Mouse (Mus musculus): ENCODE results near the gene Olfr763. TPM values are rescaled to one million over a fixed set of nuclear protein-coding genes. Genes with fewer than 3 reads are reported as not detected.
A peak's percentile ranks its signal among the peaks of the same experiment; 100 is the strongest.
"Not testable (repeated sequence)": the region's sequence is repeated elsewhere in the genome, so short reads cannot be mapped to it uniquely, and the experiment has no call there.

Gene Olfr763
- polyA plus RNA-seq, 1 experiment from 2014 or later, result not detected

GRCm38 (mm10) chr10:128980644-128981365 lies 29.8 kb upstream of the Olfr763 start:
- DNase-seq (ENCODE audit: low spot score), result no peak
- H3K9me3 ChIP-seq (ENCODE audit: control insufficient read depth, low read length), result no peaks in the 10 kb centered on the region
- H3K27me3 ChIP-seq (replicated peaks; ENCODE audit: control insufficient read depth, insufficient read depth, low read length), result no peaks in the 10 kb centered on the region; the same call in 1 of the 2 replicates
- ATAC-seq (replicated peaks; ENCODE audit: low FRiP score), result no peak
- no peaks in the 10 kb centered on the region for H3K4me1 ChIP-seq (replicated peaks; ENCODE audit: control insufficient read depth, insufficient read depth, low read length)
- no peak overlapping the region for H3K4me2 ChIP-seq
- H3K4me3 ChIP-seq (ENCODE audit: low read depth, low read length), result no peak overlapping the region
- H3K9ac ChIP-seq (ENCODE audit: low read depth, low read length), result no peak overlapping the region
- H3K36me3 ChIP-seq (ENCODE audit: control insufficient read depth, insufficient read depth, low read length), result no peaks in the 10 kb centered on the region
- WGBS, result 67% methylated on average over 3 of the region's 3 CpGs
- no peak overlapping the region for H3K27ac ChIP-seq (ENCODE audit: low read depth, low read length)

DNA sequence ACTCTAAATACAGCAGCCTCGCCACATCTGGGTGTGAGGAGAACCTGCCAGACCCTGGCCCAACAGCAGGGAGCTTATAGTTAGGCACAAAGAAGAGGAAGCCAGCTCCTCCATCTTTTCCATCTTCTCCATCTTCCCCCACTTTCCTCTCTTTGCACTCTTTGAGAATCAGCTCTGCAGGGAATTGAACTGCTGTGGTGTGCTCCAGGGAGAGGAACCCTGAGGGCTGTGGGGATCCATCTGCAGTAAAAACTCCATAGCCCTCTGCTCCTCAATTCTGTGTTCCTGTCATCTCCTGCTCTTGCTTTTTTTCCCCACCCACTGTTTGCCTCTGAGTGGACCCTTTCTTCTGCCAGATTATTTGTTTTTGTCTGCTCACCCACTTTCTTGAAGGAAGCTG lies 21.5 kb upstream of the Olfr763 start, which contains the start of gene Olfr9:
Gene Olfr9, plus strand, starts transcription at position 301 of the 400 bp plus-strand sequence.
- not testable (repeated sequence) for H3K36me3 ChIP-seq (ENCODE audit: control insufficient read depth, insufficient read depth, low read length); H3K9me3 ChIP-seq (ENCODE audit: control insufficient read depth, low read length); ATAC-seq (replicated peaks; ENCODE audit: low FRiP score); H3K4me3 ChIP-seq (ENCODE audit: low read depth, low read length); H3K27ac ChIP-seq (ENCODE audit: low read depth, low read length); H3K4me2 ChIP-seq; H3K9ac ChIP-seq (ENCODE audit: low read depth, low read length); H3K4me1 ChIP-seq (replicated peaks; ENCODE audit: control insufficient read depth, insufficient read depth, low read length); H3K27me3 ChIP-seq (replicated peaks; ENCODE audit: control insufficient read depth, insufficient read depth, low read length)
- peak; percentile 21 for DNase-seq (ENCODE audit: low spot score)
- WGBS, result 38% methylated on average over 1 of the region's 1 CpGs

GRCm38 (mm10) chr10:128990129-128990850 lies 20.3 kb upstream of the Olfr763 start:
- not testable (repeated sequence) for H3K27ac ChIP-seq (ENCODE audit: low read depth, low read length); ATAC-seq (replicated peaks; ENCODE audit: low FRiP score); H3K4me3 ChIP-seq (ENCODE audit: low read depth, low read length); DNase-seq (ENCODE audit: low spot score); H3K4me1 ChIP-seq (replicated peaks; ENCODE audit: control insufficient read depth, insufficient read depth, low read length); H3K27me3 ChIP-seq (replicated peaks; ENCODE audit: control insufficient read depth, insufficient read depth, low read length); H3K36me3 ChIP-seq (ENCODE audit: control insufficient read depth, insufficient read depth, low read length); H3K4me2 ChIP-seq; H3K9ac ChIP-seq (ENCODE audit: low read depth, low read length); H3K9me3 ChIP-seq (ENCODE audit: control insufficient read depth, low read length)
- WGBS, result 60% methylated on average over 5 of the region's 10 CpGs

DNA sequence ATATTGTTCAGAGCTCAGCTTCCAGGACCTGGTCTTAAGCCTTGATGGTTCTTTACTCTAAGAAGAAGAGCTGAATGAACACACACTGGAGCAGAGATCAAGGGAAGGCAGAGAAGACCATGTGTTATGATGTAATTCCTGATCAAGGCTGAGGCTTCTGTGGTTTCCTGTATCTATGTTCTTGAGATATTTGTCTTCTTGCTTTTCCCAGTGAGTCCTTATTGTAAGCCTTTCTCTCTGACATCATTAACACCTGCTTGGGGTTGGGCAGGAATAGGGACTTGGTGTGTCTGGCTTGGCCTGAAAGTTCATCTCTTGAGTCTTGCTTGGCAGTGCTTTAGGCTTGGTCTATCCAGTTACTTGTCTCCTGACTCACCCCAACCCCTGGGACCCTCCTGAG lies 19.6 kb upstream of the Olfr763 start:
- H3K9me3 ChIP-seq (ENCODE audit: control insufficient read depth, low read length), result no peaks in the 10 kb centered on the region
- no peaks in the 10 kb centered on the region for H3K36me3 ChIP-seq (ENCODE audit: control insufficient read depth, insufficient read depth, low read length)
- no peak overlapping the region for H3K27ac ChIP-seq (ENCODE audit: low read depth, low read length)
- H3K4me1 ChIP-seq (replicated peaks; ENCODE audit: control insufficient read depth, insufficient read depth, low read length), result no peaks in the 10 kb centered on the region
- no peaks in the 10 kb centered on the region for H3K27me3 ChIP-seq (replicated peaks; ENCODE audit: control insufficient read depth, insufficient read depth, low read length)
- H3K9ac ChIP-seq (ENCODE audit: low read depth, low read length), result no peak overlapping the region
- no peak for ATAC-seq (replicated peaks; ENCODE audit: low FRiP score)
- H3K4me3 ChIP-seq (ENCODE audit: low read depth, low read length), result no peak overlapping the region
- no peak overlapping the region for H3K4me2 ChIP-seq
- DNase-seq (ENCODE audit: low spot score), result no peak

DNA sequence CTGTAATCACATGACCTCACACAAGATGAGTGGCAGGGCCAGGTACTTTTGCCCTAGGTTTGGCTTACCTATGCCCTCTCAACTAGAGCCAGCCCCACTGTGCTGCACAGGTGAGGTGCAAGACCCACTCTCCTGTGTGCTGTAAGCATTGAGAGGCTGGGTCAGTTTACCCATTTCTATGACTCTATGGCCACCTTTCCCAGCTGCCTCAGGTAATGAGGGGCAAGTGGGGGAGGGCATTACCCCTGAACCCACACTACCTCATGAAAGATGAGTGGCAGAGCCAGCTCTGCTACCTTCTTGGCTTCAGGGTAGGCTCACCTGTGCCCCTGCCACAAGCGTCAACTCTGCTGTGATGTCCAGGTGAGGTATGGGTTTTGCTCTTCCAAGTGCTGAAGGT lies 14.8 kb upstream of the Olfr763 start:
- no peak overlapping the region for H3K4me3 ChIP-seq (ENCODE audit: low read depth, low read length)
- WGBS, result 90% methylated on average over 1 of the region's 1 CpGs
- no peak overlapping the region for H3K9ac ChIP-seq (ENCODE audit: low read depth, low read length)
- H3K9me3 ChIP-seq (ENCODE audit: control insufficient read depth, low read length), result no peaks in the 10 kb centered on the region
- H3K27me3 ChIP-seq (replicated peaks; ENCODE audit: control insufficient read depth, insufficient read depth, low read length), result no peaks in the 10 kb centered on the region
- no peaks in the 10 kb centered on the region for H3K4me1 ChIP-seq (replicated peaks; ENCODE audit: control insufficient read depth, insufficient read depth, low read length)
- H3K27ac ChIP-seq (ENCODE audit: low read depth, low read length), result no peak overlapping the region
- DNase-seq (ENCODE audit: low spot score) (no peak), ATAC-seq (replicated peaks; ENCODE audit: low FRiP score) (no peak; the same call in 1 of the 2 replicates)
- no peaks in the 10 kb centered on the region for H3K36me3 ChIP-seq (ENCODE audit: control insufficient read depth, insufficient read depth, low read length)
- no peak overlapping the region for H3K4me2 ChIP-seq

DNA sequence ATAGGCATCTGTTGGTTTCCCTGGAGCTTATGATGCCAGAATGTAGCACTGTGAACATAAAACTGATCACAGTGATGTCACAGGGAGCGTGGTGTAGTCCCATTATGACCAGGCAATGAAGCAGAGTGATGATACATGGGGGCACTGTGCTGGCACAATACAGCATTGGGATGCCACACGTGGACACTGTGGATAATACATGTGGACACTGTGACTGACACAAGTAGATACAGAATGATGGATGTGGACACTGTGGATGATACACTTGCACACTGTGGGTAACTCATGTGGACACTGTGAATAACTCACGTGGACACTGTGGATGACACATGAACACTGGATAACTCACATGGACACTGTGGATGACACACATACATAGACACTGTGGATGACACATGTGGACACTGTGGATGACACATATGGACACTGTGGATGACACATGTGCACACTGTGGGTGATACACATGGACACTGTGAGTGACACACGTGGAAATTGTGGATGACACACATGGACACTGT lies 14.0 kb upstream of the Olfr763 start:
- Histone ChIP-seq H3K4me3 (ENCODE audit: low read depth, low read length) (no peak overlapping the region), H3K4me2 (no peak overlapping the region), H3K9me3 (ENCODE audit: control insufficient read depth, low read length) (no peaks in the 10 kb centered on the region), H3K4me1 (replicated peaks; ENCODE audit: control insufficient read depth, insufficient read depth, low read length) (no peaks in the 10 kb centered on the region), H3K36me3 (ENCODE audit: control insufficient read depth, insufficient read depth, low read length) (no peaks in the 10 kb centered on the region), H3K27ac (ENCODE audit: low read depth, low read length) (no peak overlapping the region), H3K9ac (ENCODE audit: low read depth, low read length) (no peak overlapping the region), H3K27me3 (replicated peaks; ENCODE audit: control insufficient read depth, insufficient read depth, low read length) (no peaks in the 10 kb centered on the region)
- 65% methylated on average over 4 of the region's 4 CpGs for WGBS
- ATAC-seq (replicated peaks; ENCODE audit: low FRiP score) (0 out of 2 replicates have a peak, but pooled peaks have one; percentile 7), DNase-seq (ENCODE audit: low spot score) (no peak)

GRCm38 (mm10) chr10:129004032-129004920 lies 6.3 kb upstream of the Olfr763 start:
- ATAC-seq (replicated peaks; ENCODE audit: low FRiP score), result no peak
- no peaks in the 10 kb centered on the region for H3K27me3 ChIP-seq (replicated peaks; ENCODE audit: control insufficient read depth, insufficient read depth, low read length)
- no peaks in the 10 kb centered on the region for H3K36me3 ChIP-seq (ENCODE audit: control insufficient read depth, insufficient read depth, low read length)
- 73% methylated on average over 14 of the region's 14 CpGs for WGBS
- no peak overlapping the region for H3K4me3 ChIP-seq (ENCODE audit: low read depth, low read length)
- H3K4me2 ChIP-seq, result no peak overlapping the region
- no peak overlapping the region for H3K27ac ChIP-seq (ENCODE audit: low read depth, low read length)
- DNase-seq (ENCODE audit: low spot score), result no peak
- no peak overlapping the region for H3K9ac ChIP-seq (ENCODE audit: low read depth, low read length)
- H3K9me3 ChIP-seq (ENCODE audit: control insufficient read depth, low read length), result no peaks in the 10 kb centered on the region
- H3K4me1 ChIP-seq (replicated peaks; ENCODE audit: control insufficient read depth, insufficient read depth, low read length), result no peaks in the 10 kb centered on the region

- not testable (repeated sequence) for H3K27ac ChIP-seq (ENCODE audit: low read depth, low read length); ATAC-seq (replicated peaks; ENCODE audit: low FRiP score); H3K9me3 ChIP-seq (ENCODE audit: control insufficient read depth, low read length); H3K4me1 ChIP-seq (replicated peaks; ENCODE audit: control insufficient read depth, insufficient read depth, low read length); H3K4me3 ChIP-seq (ENCODE audit: low read depth, low read length); H3K9ac ChIP-seq (ENCODE audit: low read depth, low read length); H3K4me2 ChIP-seq; DNase-seq (ENCODE audit: low spot score); H3K36me3 ChIP-seq (ENCODE audit: control insufficient read depth, insufficient read depth, low read length); H3K27me3 ChIP-seq (replicated peaks; ENCODE audit: control insufficient read depth, insufficient read depth, low read length)
- 45% methylated on average over 2 of the region's 5 CpGs for WGBS
Measured at GRCm38 (mm10) chr10:129011511-129011910, 920 bp downstream of the Olfr763 start.
